ENCODE assay signal across 14 mouse cellular contexts in genomic region chr1:143207399-143208065, GRCm38 (mm10).
"Had no signal": no experiment of that assay in that cellular context is flagged by ENCODE, and none has a peak within 500 bp of the region (broad histone marks: within the 10 kb centered on the region; RNA-seq: fewer than 3 reads in every experiment).

No protein-coding gene starts in this region.

- H3K9me3 ChIP-seq: intestine, embryonic 15.5 days; liver, embryonic 12.5 days; lung, embryonic 15.5 days; midbrain, embryonic 12.5 days; neural tube, embryonic 13.5 days; stomach, embryonic 15.5 days had no signal

- H3K4me1 ChIP-seq: intestine, embryonic 15.5 days; liver, embryonic 12.5 days; lung, embryonic 15.5 days; midbrain, embryonic 12.5 days; neural tube, embryonic 13.5 days; stomach, embryonic 15.5 days had no signal

- H3K27me3 ChIP-seq: intestine, embryonic 15.5 days; liver, embryonic 12.5 days; lung, embryonic 15.5 days; midbrain, embryonic 12.5 days; neural tube, embryonic 13.5 days; stomach, embryonic 15.5 days had no signal

- H3K27ac ChIP-seq: intestine, embryonic 15.5 days; liver, embryonic 12.5 days; lung, embryonic 15.5 days; midbrain, embryonic 12.5 days; neural tube, embryonic 13.5 days; stomach, embryonic 15.5 days had no signal

- DNase-seq: kidney, adult 18-20 months; kidney, postnatal 14 days; lung, postnatal 14 days; retina, postnatal 1 day; right cerebral cortex, postnatal 14 days; thymus, adult 2 months; thymus, postnatal 25 days had no signal

- ATAC-seq: intestine, embryonic 15.5 days; liver, embryonic 12.5 days; midbrain, embryonic 16.5 days had no signal

- H3K9ac ChIP-seq: intestine, embryonic 15.5 days; liver, embryonic 12.5 days; lung, embryonic 15.5 days; midbrain, embryonic 12.5 days; neural tube, embryonic 13.5 days; stomach, embryonic 15.5 days had no signal

- H3K36me3 ChIP-seq: intestine, embryonic 15.5 days; liver, embryonic 12.5 days; lung, embryonic 15.5 days; midbrain, embryonic 12.5 days; neural tube, embryonic 13.5 days; stomach, embryonic 15.5 days had no signal

- H3K4me3 ChIP-seq: intestine, embryonic 15.5 days; liver, embryonic 12.5 days; lung, embryonic 15.5 days; midbrain, embryonic 12.5 days; neural tube, embryonic 13.5 days; stomach, embryonic 15.5 days had no signal

- H3K4me2 ChIP-seq: intestine, embryonic 15.5 days; liver, embryonic 12.5 days; lung, embryonic 15.5 days; midbrain, embryonic 12.5 days; neural tube, embryonic 13.5 days; stomach, embryonic 15.5 days had no signal
